Mouse (Mus musculus) hindbrain, embryonic 14.5 days (tissue): ENCODE measurements around the gene Kcnk15. TPM values are rescaled to one million over a fixed set of nuclear protein-coding genes. Genes with fewer than 3 reads are reported as not detected.

Experiments used
- ATAC-seq: fragments of 200-750 bp; cut with Nextera tagmentation; 2 replicates; pipeline ENCODE4 v1.8.0; 2017; ENCODE audit warnings: moderate number of reproducible peaks, mild to moderate bottlenecking, moderate TSS enrichment, moderate library complexity; ENCODE audit not compliant: low FRiP score
- DNase-seq: peaks from one replicate; pipeline ENCODE4 v3.0.0-alpha.2; 2015; ENCODE audit warnings: low spot score
- H3K27ac ChIP-seq: fragments of 300-500 bp; sonication (generic); 2 replicates; pipeline ENCODE4 v1.5.1; 2014; ENCODE audit warnings: mild to moderate bottlenecking, moderate library complexity
- H3K27me3 ChIP-seq: fragments of 300-500 bp; sonication (generic); 2 replicates; pipeline ENCODE4 v1.6.1; 2014; ENCODE audit warnings: mild to moderate bottlenecking, low read length, mixed read lengths; ENCODE audit not compliant: control insufficient read depth, insufficient read depth
- H3K36me3 ChIP-seq: fragments of 300-500 bp; sonication (generic); replicated peaks from 2 replicates; pipeline ENCODE4 v1.6.1; 2014; ENCODE audit not compliant: control insufficient read depth, insufficient read depth
- H3K4me1 ChIP-seq: fragments of 300-500 bp; sonication (generic); replicated peaks from 2 replicates; pipeline ENCODE4 v1.6.1; 2014; ENCODE audit warnings: antibody characterized with exemption, low read length, mixed read lengths; ENCODE audit not compliant: control insufficient read depth, insufficient read depth
- H3K4me2 ChIP-seq: fragments of 300-500 bp; sonication (generic); replicated peaks from 2 replicates; pipeline ENCODE4 v1.6.1; 2014; ENCODE audit warnings: mild to moderate bottlenecking, moderate library complexity
- H3K4me3 ChIP-seq: fragments of 300-500 bp; sonication (generic); replicated peaks from 2 replicates; pipeline ENCODE4 v1.5.1; 2014; ENCODE audit warnings: mild to moderate bottlenecking, low read length
- H3K9ac ChIP-seq: fragments of 300-500 bp; sonication (generic); 2 replicates; pipeline ENCODE4 v1.6.1; 2014
- H3K9me3 ChIP-seq: fragments of 300-500 bp; sonication (generic); 2 replicates; pipeline ENCODE4 v1.6.1; 2016; ENCODE audit warnings: low read length; ENCODE audit not compliant: control insufficient read depth
- WGBS: fragments of 180-500 bp; shearing (Covaris S2); extraction: QIAGEN DNeasy Blood & Tissue Kit; methylation state at CpG from one replicate; pipeline ENCODE4 v1.1.7; 2014; 5-methylcytosine and 5-hydroxymethylcytosine counted together
- polyA plus RNA-seq: library from polyadenylated mRNA; unstranded; fragments of >200 nt; fragmentation: Nextera tagmentation; extraction: Ambion mirVana; gene quantifications from 2 replicates; pipeline ENCODE4 v1.2.1, GENCODE M21; 2014

Kcnk15 gene
- polyA plus RNA-seq, 1 experiment from 2014 or later = not detected

DNA sequence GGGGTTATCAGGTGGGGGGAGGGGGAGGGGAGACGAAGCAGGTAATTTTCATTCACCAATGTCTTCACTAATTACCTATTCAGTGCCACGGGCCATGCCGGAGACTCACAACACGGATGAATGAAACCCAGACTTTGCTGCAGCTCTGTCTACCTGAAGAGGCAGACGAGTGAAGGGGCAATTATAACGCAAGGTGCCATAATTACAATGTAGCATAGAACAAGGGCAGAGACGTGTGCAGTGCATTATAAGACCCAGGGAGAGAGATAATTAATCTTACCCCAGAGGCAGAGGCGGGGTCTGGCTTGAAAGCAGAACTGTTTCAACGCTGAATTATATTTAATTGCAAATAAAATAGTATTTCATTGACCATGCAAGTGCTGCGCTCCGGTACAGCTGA, 37.1 kb downstream of the Kcnk15 start:
- DNase-seq = no peak
- no peak for ATAC-seq

DNA sequence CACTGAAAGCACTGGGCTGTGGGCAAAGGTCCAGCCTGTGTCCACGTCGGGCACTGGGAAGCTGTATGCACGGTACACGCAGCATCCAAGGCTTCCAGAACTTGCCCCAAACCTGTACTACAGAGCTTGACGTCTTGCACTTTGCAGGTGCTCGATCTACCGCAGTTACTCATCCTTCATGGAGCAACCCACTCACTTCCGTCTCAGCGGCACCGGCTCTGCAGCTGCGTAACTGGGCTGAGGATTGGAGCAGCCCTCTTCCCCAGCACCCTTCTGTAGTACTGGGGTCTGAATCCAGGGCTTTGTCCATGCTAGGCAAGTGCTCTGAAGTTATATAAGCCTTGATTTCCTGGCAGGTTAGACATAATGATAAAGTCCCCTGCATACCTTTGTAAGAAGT, 37.8 kb downstream of the Kcnk15 start:
- DNase-seq (no peak), ATAC-seq (no peak)
- H3K4me1 ChIP-seq = peaks cover 11% of the 10 kb centered on the region; the same call in 1 of the 2 replicates
- WGBS = 91% methylated on average over 11 of the region's 11 CpGs
- no peak overlapping the region for H3K4me3 ChIP-seq
- no peak overlapping the region for H3K9ac ChIP-seq
- H3K27me3 ChIP-seq = no peaks in the 10 kb centered on the region
- H3K27ac ChIP-seq = peak overlapping the region; percentile 73
- H3K9me3 ChIP-seq = no peaks in the 10 kb centered on the region
- H3K36me3 ChIP-seq = no peaks in the 10 kb centered on the region
- H3K4me2 ChIP-seq = no peak overlapping the region

More for the DNA sequence above, 37.1 kb downstream of the Kcnk15 start:
- H3K4me2 ChIP-seq = no peak overlapping the region
- 44% methylated on average over 11 of the region's 11 CpGs for WGBS
- no peak overlapping the region for H3K4me3 ChIP-seq
- H3K9ac ChIP-seq = no peak overlapping the region
- H3K27ac ChIP-seq = peak overlapping the region; percentile 73
- no peaks in the 10 kb centered on the region for H3K27me3 ChIP-seq
- H3K4me1 ChIP-seq = peaks cover 11% of the 10 kb centered on the region; the same call in 1 of the 2 replicates
- no peaks in the 10 kb centered on the region for H3K9me3 ChIP-seq
- no peaks in the 10 kb centered on the region for H3K36me3 ChIP-seq

DNA sequence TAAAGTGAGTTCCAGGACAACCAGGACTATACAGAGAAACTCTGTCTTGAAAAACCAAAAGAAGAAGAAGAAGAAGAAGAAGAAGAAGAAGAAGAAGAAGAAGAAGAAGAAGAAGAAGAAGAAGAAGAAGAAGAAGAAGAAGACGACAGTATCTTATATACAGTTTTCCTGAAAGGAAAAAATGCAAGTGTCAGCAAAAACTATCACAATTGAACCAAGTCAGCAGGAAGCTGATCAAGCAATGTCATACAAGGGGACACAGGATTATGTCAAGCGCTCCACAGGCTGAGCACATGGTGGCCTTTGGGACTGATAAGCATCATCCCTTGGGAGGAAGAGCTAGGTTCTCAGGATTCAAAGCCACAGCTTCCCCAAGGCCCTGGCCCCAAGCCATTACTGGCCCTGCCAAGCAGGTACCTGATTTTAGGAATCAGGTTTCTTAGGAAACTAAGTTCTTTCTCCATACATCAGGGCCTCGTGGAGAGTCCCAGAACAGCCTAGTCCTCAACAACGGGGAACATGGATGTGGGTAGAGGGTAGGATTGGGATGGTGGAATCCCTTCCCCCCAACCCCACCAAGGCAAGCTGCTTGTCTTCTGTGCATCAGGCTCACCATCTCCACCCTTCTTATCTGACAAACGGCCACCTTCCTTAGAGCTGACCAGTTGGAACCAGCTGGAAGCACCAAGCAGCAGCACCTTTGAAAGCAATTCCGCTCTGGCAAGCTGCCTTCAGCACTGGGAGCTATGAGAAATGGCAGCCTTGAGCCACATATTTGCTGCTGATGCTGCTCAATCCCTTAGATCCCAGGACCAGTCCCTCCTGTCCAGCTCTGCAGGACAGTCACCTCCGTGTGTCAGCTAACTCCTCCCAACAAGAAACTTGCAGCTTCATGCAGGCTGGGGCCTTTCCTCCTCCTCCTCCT, 40.3 kb downstream of the Kcnk15 start:
- ATAC-seq (no peak), DNase-seq (no peak)
- Histone ChIP-seq H3K9ac (no peak overlapping the region), H3K4me3 (no peak overlapping the region), H3K27me3 (no peaks in the 10 kb centered on the region), H3K9me3 (no peaks in the 10 kb centered on the region), H3K27ac (no peak overlapping the region), H3K4me2 (no peak overlapping the region), H3K4me1 (peaks cover 11% of the 10 kb centered on the region; the same call in 1 of the 2 replicates), H3K36me3 (no peaks in the 10 kb centered on the region)
- 69% methylated on average over 7 of the region's 7 CpGs for WGBS

DNA sequence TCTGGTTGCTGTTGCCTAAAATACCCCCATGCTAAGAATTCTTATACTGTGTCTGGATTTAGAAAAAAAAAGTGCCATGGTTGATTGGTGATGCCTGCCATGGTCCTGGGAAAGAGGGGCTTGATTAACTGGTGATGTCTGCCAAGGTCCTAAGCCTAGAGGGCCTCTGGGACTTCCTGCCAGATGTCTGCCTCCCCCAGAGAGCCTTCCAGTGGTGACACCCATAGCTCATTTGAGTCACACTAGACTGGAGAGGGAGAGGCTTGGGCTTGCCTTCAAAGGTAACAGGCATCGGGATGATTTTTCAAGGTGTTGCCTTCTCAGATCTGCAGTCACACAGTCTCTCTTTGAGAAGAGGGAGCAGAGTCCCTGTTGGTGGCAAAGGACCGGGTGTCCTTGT, 41.7 kb downstream of the Kcnk15 start:
- ATAC-seq (no peak), DNase-seq (no peak)
- no peak overlapping the region for H3K4me2 ChIP-seq
- no peak overlapping the region for H3K27ac ChIP-seq
- H3K36me3 ChIP-seq = no peaks in the 10 kb centered on the region
- WGBS = 81% methylated on average over 2 of the region's 2 CpGs
- H3K4me1 ChIP-seq = peaks cover 11% of the 10 kb centered on the region; the same call in 1 of the 2 replicates
- no peaks in the 10 kb centered on the region for H3K9me3 ChIP-seq
- H3K27me3 ChIP-seq = no peaks in the 10 kb centered on the region
- no peak overlapping the region for H3K4me3 ChIP-seq
- no peak overlapping the region for H3K9ac ChIP-seq

DNA sequence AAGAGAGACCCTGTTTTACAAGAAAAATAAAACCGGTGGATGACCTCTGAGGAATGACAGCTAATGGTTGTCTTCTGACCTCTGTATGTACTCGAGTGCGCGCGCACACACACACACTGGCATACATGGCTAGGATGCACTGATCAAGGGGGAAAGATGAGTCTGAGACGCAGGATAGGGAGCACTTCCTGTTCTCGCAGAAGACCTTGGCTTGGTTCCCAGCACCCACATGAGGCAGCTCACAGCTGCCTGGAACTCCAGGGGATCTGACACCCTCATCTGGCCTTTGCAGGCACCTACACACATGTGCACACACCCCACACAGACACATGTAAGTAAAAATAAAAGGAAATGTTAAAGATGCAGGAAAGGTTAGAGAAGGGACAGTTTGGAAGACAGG, 43.6 kb downstream of the Kcnk15 start:
- WGBS = 97% methylated on average over 7 of the region's 7 CpGs
- no peaks in the 10 kb centered on the region for H3K4me1 ChIP-seq

DNA sequence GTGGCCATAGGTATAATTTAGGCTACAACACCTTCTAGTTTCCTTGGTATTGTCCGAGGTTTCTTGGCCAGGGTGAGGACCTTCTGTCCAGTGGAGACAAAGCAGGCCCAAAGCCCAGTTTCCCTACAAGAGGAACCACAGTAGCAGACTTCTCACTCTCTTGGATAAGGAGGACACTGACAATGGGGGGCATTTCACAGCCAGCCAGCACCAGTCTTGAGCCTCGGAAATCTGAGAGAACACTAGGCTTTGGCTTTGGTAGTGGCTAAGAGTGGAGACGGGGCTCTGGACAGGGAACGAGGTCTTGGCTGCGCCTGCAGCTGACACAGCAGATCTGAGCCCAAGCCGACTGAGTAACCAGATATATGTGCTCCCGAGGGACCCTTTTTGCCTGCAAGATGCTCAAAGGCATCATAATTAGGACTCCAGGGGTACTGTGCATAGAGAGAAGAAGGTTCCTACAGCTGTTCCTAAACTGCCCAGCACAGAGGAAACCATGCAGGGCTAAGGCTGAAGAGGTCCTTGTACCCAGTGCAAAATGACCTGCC, 44.6 kb downstream of the Kcnk15 start:
- 72% methylated on average over 7 of the region's 7 CpGs for WGBS
- no peaks in the 10 kb centered on the region for H3K4me1 ChIP-seq
- no peak overlapping the region for H3K4me2 ChIP-seq
- no peaks in the 10 kb centered on the region for H3K36me3 ChIP-seq
- DNase-seq (no peak), ATAC-seq (no peak)
- H3K9me3 ChIP-seq = no peaks in the 10 kb centered on the region
- H3K4me3 ChIP-seq = no peak overlapping the region
- no peaks in the 10 kb centered on the region for H3K27me3 ChIP-seq
- no peak overlapping the region for H3K9ac ChIP-seq
- H3K27ac ChIP-seq = no peak overlapping the region

More for the DNA sequence above, 43.6 kb downstream of the Kcnk15 start:
- Histone ChIP-seq H3K4me2 (no peak overlapping the region), H3K9me3 (no peaks in the 10 kb centered on the region), H3K27ac (no peak overlapping the region), H3K4me3 (no peak overlapping the region), H3K36me3 (no peaks in the 10 kb centered on the region), H3K27me3 (no peaks in the 10 kb centered on the region), H3K9ac (no peak overlapping the region)
- DNase-seq (no peak), ATAC-seq (no peak)

DNA sequence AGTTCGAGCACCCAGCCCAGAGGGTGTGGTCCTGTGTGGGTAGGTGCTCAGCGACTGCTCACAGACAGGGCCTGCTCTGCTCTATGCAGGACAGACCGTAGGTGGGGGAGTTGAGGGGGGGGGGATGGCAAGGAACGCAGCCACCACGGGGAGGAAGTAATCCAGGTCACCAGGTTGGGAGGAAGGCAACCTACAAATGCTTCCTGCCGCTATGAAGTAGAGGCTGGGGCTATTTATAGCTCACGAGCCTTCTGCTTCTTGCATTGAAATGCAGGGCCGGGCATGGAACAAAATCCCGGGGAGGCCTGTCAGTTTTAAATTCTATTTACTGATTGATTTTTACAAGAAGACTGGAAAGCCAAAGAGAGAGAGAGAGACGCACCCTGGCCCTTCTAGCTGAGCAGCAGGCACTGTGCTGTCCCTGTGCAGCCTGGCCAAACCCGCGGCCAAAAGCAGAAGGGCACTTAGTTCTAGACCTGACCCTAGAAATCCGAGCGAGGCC, 46.5 kb downstream of the Kcnk15 start:
- Histone ChIP-seq H3K4me2 (no peak overlapping the region), H3K4me1 (no peaks in the 10 kb centered on the region), H3K9ac (no peak overlapping the region), H3K36me3 (no peaks in the 10 kb centered on the region), H3K4me3 (no peak overlapping the region), H3K9me3 (no peaks in the 10 kb centered on the region), H3K27me3 (no peaks in the 10 kb centered on the region), H3K27ac (0 out of 2 replicates have a peak overlapping the region, but pooled peaks have one; percentile 0)
- DNase-seq = no peak
- WGBS = 47% methylated on average over 14 of the region's 14 CpGs
- ATAC-seq = no peak

DNA sequence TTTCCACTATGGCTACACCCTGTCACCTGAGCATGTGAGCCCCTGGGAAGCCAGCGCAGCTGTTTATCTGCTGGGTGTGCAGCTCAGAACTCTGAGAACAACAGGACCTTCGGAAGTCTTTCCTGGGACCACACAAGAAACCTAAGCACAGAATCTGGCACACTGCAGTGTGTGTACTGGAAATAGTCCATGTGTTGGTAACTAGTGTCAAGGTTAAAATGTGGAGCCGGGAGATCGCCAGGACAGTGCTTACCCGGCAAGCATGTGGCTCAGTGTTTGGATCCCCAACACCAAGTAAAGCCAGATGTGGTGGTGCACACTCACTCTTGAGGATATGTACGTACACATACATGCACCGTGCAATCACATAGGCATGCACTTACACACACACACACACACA, 47.6 kb downstream of the Kcnk15 start:
- Histone ChIP-seq H3K36me3 (no peaks in the 10 kb centered on the region), H3K4me1 (no peaks in the 10 kb centered on the region), H3K27ac (no peak overlapping the region), H3K9me3 (no peaks in the 10 kb centered on the region), H3K4me2 (no peak overlapping the region), H3K9ac (no peak overlapping the region), H3K4me3 (no peak overlapping the region), H3K27me3 (no peaks in the 10 kb centered on the region)
- ATAC-seq (no peak), DNase-seq (no peak)
- WGBS = 88% methylated on average over 7 of the region's 7 CpGs

DNA sequence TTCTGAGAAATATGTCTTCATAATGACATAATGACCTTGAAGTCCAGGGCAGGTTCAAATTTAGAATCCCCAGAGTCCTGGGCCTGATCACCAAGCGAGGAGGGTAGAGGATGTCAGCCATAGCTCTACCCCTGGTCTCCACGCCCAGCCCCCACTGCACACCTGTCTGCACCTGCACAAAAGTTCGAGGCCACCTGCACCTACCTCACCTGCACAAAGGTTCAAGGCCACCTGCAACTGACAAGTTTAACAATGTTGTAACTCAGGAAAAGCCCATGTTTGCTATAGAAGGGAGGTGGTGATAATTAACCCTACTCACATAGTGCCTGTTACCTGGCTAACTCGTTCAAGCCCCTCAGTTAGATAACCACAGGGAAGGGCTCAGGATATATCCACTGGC, 49.0 kb downstream of the Kcnk15 start:
- no peak overlapping the region for H3K27ac ChIP-seq
- H3K4me3 ChIP-seq = no peak overlapping the region
- ATAC-seq = no peak
- H3K4me2 ChIP-seq = no peak overlapping the region
- 86% methylated on average over 4 of the region's 4 CpGs for WGBS
- no peaks in the 10 kb centered on the region for H3K27me3 ChIP-seq
- H3K9ac ChIP-seq = no peak overlapping the region
- no peaks in the 10 kb centered on the region for H3K36me3 ChIP-seq
- H3K9me3 ChIP-seq = no peaks in the 10 kb centered on the region
- no peaks in the 10 kb centered on the region for H3K4me1 ChIP-seq
- DNase-seq = no peak
